Comparison of ENCODE assay signal across 8 mouse cellular contexts in the genomic region with DNA sequence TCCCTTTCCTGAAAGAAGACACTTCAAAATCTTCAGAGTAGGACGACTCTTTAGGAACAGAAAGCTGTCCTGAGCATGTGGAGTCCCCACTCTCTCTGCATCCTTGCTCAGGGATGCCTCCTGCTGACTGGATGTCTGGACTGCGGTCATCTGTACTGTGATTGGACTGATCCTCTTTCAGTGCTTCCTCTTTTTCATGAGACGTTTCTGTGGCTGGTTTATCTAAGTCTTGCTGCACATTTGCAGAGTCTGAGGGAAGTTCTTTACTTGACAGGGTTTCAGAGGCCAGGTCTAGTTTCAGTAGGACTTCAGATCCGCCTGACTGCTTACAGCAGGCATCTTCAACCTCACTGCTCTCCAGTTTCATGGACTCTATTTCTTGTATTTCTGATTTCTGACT. TPM values are rescaled to one million over a fixed set of nuclear protein-coding genes. Genes with fewer than 3 reads are reported as not detected.
A peak's percentile ranks its signal among the peaks of the same experiment; 100 is the strongest.
DNase-seq lines count a peak whose midpoint lies in the region; ATAC-seq lines count a peak whose summit lies in the region.

No protein-coding gene starts in this region.

- DNase-seq in cerebellum, postnatal 14 days, result peak; percentile 28 to 37
- DNase-seq in cerebellum, adult 11 months, result no peak
- DNase-seq in left cerebral cortex, postnatal 4 days, result peak; percentile 6
- DNase-seq in left cerebral cortex, postnatal 25 days (ENCODE audit: low spot score in 2 of 2), result no peak
- peak; percentile 11 for DNase-seq in adipocyte (ENCODE audit: low spot score)
- no peak for DNase-seq in gastrocnemius, postnatal 4 days (ENCODE audit: low spot score in 2 of 2)

- intact Hi-C loops in left cerebral cortex, postnatal 4 days (cut with DNase I), result no loop called here
- intact Hi-C loops in left cerebral cortex, postnatal 25 days (cut with DNase I), result loop anchor here (5.0 kb wide), 1 partner anchor 69 kb away; no protein-coding TSS in a partner anchor

- 0 out of 2 replicates have a peak, but pooled peaks have one; percentile 62 for ATAC-seq in megakaryocyte-erythroid progenitor cell, adult 5-6 weeks (replicated peaks; ENCODE audit: low FRiP score, low TSS enrichment, poor library complexity, severe bottlenecking)
- no peak for ATAC-seq in inflammation-experienced regulatory T-cells, adult 6 months

RNA-seq across cellular contexts. Expression of gene Qsox1, which starts 50.3 kb away (rescaled TPM):
- total RNA-seq in left cerebral cortex, postnatal 4 days (2021), result 10 to 100 TPM; 34.2 to 35.0 TPM
- 10 to 100 TPM; 28.4 to 32.7 TPM for total RNA-seq in left cerebral cortex, postnatal 25 days (2021)
- total RNA-seq in megakaryocyte-erythroid progenitor cell, adult 5-6 weeks (2014; fragmentation: Nextera tagmentation), result 16.5 and 16.6 TPM in 2 replicates
- 22.4 and 32.0 TPM in 2 replicates for total RNA-seq in megakaryocyte-erythroid progenitor cell, adult 5-6 weeks (2017)
- 10 to 100 TPM; 55.3 to 59.9 TPM for total RNA-seq in gastrocnemius, postnatal 4 days (2021)
- 10 to 100 TPM; 39.2 to 46.8 (median 44.1) TPM for polyA plus RNA-seq in inflammation-experienced regulatory T-cells, adult 6 months (2017; shearing (Covaris generic))

Comparison
In these comparisons a context has a peak if more than half of its experiments do, and no peak if none do; other contexts are left out.
1. DNase-seq: peak in cerebellum, postnatal 14 days (2 of 2), left cerebral cortex, postnatal 4 days (single experiment) and adipocyte (single experiment); none in cerebellum, adult 11 months (single experiment), left cerebral cortex, postnatal 25 days (0 of 2) and gastrocnemius, postnatal 4 days (0 of 2).